20 mouse cellular contexts compared by ENCODE assay signal in the genomic region with DNA sequence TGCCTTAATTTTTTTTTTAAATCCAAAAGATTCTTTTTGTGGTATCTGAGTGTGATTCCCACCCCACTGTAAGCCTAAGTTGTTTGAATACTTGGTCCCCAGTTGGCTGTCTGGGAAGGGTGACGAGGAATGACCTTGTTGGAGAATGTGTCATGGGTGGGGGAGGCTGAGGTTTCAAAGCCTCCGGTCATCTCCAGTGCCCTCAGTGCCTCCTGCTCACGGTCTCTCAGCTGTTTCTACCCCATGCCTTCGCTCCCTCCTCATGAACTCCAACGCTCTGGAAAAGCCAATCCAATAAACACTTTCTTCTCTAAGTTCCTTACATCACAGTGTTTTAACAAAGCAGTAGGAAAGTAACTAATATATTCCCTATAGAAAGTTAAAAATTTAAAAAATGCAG. TPM values are rescaled to one million over a fixed set of nuclear protein-coding genes. Genes with fewer than 3 reads are reported as not detected.
DNase-seq lines count a peak whose midpoint lies in the region; ATAC-seq and TF ChIP-seq lines count a peak whose summit lies in the region.
"Had no signal": no experiment of that assay in that cellular context is flagged by ENCODE, and none has a peak within 500 bp of the region (broad histone marks: within the 10 kb centered on the region; RNA-seq: fewer than 3 reads in every experiment).

No protein-coding gene starts in this region.

- H3K4me1 ChIP-seq in heart, postnatal 0 days (ENCODE audit: control insufficient read depth, insufficient read depth): peaks cover 20% of the 10 kb centered on the region; the same call in 1 of the 2 replicates
- H3K4me1 ChIP-seq in midbrain, embryonic 16.5 days (ENCODE audit: control insufficient read depth, insufficient read depth, low read length): peaks cover 8% of the 10 kb centered on the region

- no peak for TF ChIP-seq CTCF in heart, postnatal 0 days (IDR thresholded peaks at IDR 0.05; ENCODE audit: low read depth)

- intact Hi-C loops in heart, postnatal 10 days (cut with DNase I): loop anchor here (2.0 to 5.0 kb wide), 4 partner anchors 61 to 334 kb away; no protein-coding TSS in a partner anchor

- 58% methylated on average over 5 of the region's 5 CpGs for WGBS in heart, postnatal 0 days
- 75% methylated on average over 5 of the region's 5 CpGs for WGBS in midbrain, embryonic 16.5 days

- no peak for TF ChIP-seq EP300 in heart, postnatal 0 days (IDR thresholded peaks at IDR 0.05; ENCODE audit: low read depth)

- H3K9ac ChIP-seq in heart, postnatal 0 days (replicated peaks; ENCODE audit: low read depth, low read length): no peak overlapping the region
- H3K9ac ChIP-seq in midbrain, embryonic 16.5 days (ENCODE audit: low read depth, low read length): no peak overlapping the region
- H3K9ac ChIP-seq: heart, embryonic 13.5 days; hindbrain, embryonic 15.5 days had no signal

- H3K27ac ChIP-seq in heart, postnatal 0 days (ENCODE audit: low read depth): 0 out of 2 replicates have a peak overlapping the region, but pooled peaks have one; percentile 1
- no peak overlapping the region for H3K27ac ChIP-seq in midbrain, embryonic 16.5 days (ENCODE audit: low read length)
- H3K27ac ChIP-seq: embryonic facial prominence, embryonic 10.5 days; gastrocnemius, adult 2 months; hindbrain, embryonic 15.5 days had no signal

- no peak overlapping the region for H3K4me2 ChIP-seq in heart, postnatal 0 days (ENCODE audit: low read depth, low read length)
- H3K4me2 ChIP-seq in midbrain, embryonic 16.5 days (ENCODE audit: low read length): no peak overlapping the region
- H3K4me2 ChIP-seq: heart, embryonic 13.5 days; hindbrain, embryonic 15.5 days had no signal

- H3K4me3 ChIP-seq in heart, postnatal 0 days (ENCODE audit: low read depth, low read length): no peak overlapping the region
- H3K4me3 ChIP-seq in midbrain, embryonic 16.5 days (ENCODE audit: low read depth, low read length): no peak overlapping the region
- H3K4me3 ChIP-seq: embryonic facial prominence, embryonic 10.5 days; gastrocnemius, adult 2 months; heart, embryonic 13.5 days; hindbrain, embryonic 15.5 days had no signal

- peak; percentile 65 to 81 for DNase-seq in adrenal gland, adult (ENCODE audit: inconsistent age in 2 of 2, low spot score in 1 of 2)
- DNase-seq in adrenal gland, postnatal 4 days (ENCODE audit: low spot score in 2 of 2): no peak
- no peak for DNase-seq in heart, postnatal 0 days (ENCODE audit: low spot score)
- DNase-seq in heart, postnatal 10 days: no peak
- DNase-seq in adrenal gland, adult 2 months: peak; percentile 77
- DNase-seq in adrenal gland, postnatal 25 days: peak; percentile 35
- DNase-seq: B cell, adult 2 months; cerebellum, adult 2 months; cerebellum, postnatal 10 days; gastrocnemius, adult 2 months; gastrocnemius, postnatal 36 days; heart, adult 18-20 months; heart, postnatal 36 days had no signal

- no peaks in the 10 kb centered on the region for H3K9me3 ChIP-seq in heart, postnatal 0 days (replicated peaks; ENCODE audit: control insufficient read depth, low read length)
- no peaks in the 10 kb centered on the region for H3K9me3 ChIP-seq in midbrain, embryonic 16.5 days (replicated peaks; ENCODE audit: control insufficient read depth, low read length, poor library complexity, severe bottlenecking)
- H3K9me3 ChIP-seq: embryonic facial prominence, embryonic 10.5 days; heart, embryonic 13.5 days; hindbrain, embryonic 15.5 days had no signal

- H3K36me3 ChIP-seq in heart, postnatal 0 days (replicated peaks; ENCODE audit: control insufficient read depth, insufficient read depth, low read length): peaks cover 17% of the 10 kb centered on the region
- H3K36me3 ChIP-seq in midbrain, embryonic 16.5 days (ENCODE audit: control insufficient read depth, insufficient read depth, low read length): no peaks in the 10 kb centered on the region
- H3K36me3 ChIP-seq: G1E; hindbrain, embryonic 15.5 days had no signal

- no peak for ATAC-seq in heart, postnatal 0 days (ENCODE audit: insufficient read depth, low read depth)
- no peak for ATAC-seq in midbrain, embryonic 16.5 days
- ATAC-seq: CD4-positive, CD25-positive, alpha-beta regulatory T cell, adult 4 months; forebrain, embryonic 14.5 days had no signal

- H3K27me3 ChIP-seq in heart, postnatal 0 days (ENCODE audit: control insufficient read depth, insufficient read depth, low read length): no peaks in the 10 kb centered on the region
- no peaks in the 10 kb centered on the region for H3K27me3 ChIP-seq in midbrain, embryonic 16.5 days (ENCODE audit: control insufficient read depth, insufficient read depth, low read depth, low read length)
- H3K27me3 ChIP-seq: heart, embryonic 13.5 days; hindbrain, embryonic 15.5 days had no signal

RNA-seq across cellular contexts. Expression of a gene that starts 45.2 kb away (rescaled TPM):
- 10 to 100 TPM; 48.7 to 57.6 TPM for total RNA-seq in adrenal gland, postnatal 4 days (2021)
- 38.0 and 44.4 TPM in 2 replicates for total RNA-seq in heart, postnatal 0 days (2014; rRNA removed; ENCODE audit: low replicate concordance)
- 14.2 and 16.7 TPM in 2 replicates for polyA plus RNA-seq in heart, postnatal 0 days (2015; fragmentation: Nextera tagmentation; extraction: Ambion mirVana)
- total RNA-seq in heart, postnatal 10 days (2021): 10 to 100 TPM; 43.1 to 46.3 TPM
- 10 to 100 TPM; 38.0 to 46.4 TPM for total RNA-seq in adrenal gland, adult 2 months (2021)
- 46.5 and 47.2 TPM in 2 replicates for polyA plus RNA-seq in adrenal gland, adult 2 months (2012; rRNA removed)
- total RNA-seq in adrenal gland, postnatal 25 days (2021): 41.9 and 47.6 TPM in 2 replicates
- 21.2 and 26.3 TPM in 2 replicates for polyA plus RNA-seq in midbrain, embryonic 16.5 days (2015; fragmentation: Nextera tagmentation; extraction: Ambion mirVana)
- polyA plus RNA-seq: G1E had no signal

Comparison
In these comparisons a context has a peak if more than half of its experiments do, and no peak if none do; other contexts are left out.
1. DNase-seq: peak in adrenal gland, adult (2 of 2), adrenal gland, adult 2 months (single experiment) and adrenal gland, postnatal 25 days (single experiment); none in adrenal gland, postnatal 4 days (0 of 2), heart, postnatal 0 days (single experiment) and heart, postnatal 10 days (0 of 2).